Mouse (Mus musculus): Measurements from ENCODE around the gene Gdf15.

The Gdf15 gene

DNA sequence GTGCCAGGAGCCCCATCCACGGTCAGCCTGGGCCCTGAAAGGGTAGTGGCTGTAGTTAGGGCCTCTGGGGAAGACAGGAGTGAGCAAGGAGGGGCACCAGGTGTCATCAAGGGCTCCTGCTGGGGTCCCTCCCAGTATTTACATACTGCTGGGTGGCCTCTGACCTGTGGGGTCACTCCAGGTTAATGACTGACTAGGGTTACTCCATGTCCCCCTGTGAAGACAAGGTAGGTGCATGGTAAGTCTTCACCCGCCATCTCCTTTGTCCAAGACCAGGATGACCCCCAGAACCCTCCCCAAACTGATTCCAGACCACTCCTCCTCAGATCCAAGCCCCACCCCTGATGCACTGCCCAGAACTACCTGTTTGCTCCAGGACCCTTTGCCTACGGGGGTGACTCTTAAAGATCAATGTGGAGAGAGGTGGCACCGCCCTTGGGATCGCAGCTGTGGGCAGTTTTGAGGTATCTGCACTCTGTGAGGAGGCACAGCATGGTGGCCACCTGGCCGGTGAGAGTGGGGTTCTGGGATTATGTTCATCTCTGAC lies at the start of gene Gdf15:
Gdf15 (minus strand) TSS at position 111 of the 547 bp plus-strand sequence.
- no peak for DNase-seq (ENCODE audit: low read depth, low spot score)

DNA sequence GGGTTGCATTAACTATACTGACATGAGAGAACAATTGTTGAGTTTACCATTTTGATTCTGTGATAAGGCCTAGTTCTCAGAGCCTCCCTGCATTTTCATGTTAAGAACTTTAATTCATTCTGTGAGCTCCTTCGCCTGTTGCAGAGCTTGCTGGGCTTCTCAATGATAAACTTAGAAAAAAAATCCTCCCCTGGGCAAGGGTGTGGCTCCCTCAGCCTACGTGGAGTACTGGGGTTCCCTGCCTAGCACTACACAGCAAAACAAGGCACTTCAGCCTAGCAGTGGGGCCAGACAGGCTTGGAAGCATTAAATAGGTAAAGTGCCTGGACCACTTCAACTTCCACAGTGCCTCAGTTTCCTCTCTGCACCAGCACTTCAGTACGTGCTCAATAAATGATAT lies 49.2 kb upstream of the Gdf15 start:
- DNase-seq (ENCODE audit: low read depth, low spot score) = no peak

DNA sequence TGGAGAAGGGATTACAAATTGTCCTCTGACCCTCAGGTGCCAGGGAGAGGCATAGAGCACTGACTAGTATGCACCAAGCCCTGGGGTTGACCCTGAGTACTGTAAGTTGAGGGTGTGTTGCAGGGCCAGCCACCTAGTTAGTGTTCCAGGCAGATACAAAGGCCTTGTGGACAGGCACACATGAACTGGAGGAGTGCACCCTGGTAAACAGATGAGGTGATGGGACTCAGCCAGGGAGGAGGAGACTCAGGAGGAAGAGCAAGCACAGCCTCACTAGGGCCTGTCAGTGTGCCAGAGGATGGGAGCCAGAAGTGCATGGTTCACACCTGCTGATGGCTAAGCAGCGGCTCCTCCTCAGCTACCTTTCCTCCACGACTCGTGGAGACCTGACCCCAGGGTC lies 47.8 kb upstream of the Gdf15 start:
- DNase-seq (ENCODE audit: low read depth, low spot score) = no peak

DNA sequence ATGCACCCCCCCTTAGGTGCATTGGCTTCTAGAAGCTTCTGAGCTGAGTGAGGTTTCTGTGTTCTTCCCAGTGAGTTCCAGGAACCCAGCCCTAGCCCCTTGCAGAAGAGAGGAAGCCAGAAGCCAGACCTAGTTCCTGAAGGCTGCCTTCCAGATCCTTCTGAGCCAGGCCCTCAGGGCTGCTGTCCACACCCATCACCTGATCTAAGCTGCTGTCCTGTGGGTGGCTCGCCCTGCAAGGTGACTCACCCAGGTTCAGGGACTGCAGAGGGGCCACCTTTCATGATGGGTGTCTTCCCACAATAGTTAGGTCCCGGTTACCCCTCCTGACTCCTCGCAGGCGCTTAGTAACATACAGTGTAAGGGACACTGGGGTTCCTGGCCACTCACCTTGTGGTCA lies 47.1 kb upstream of the Gdf15 start:
- DNase-seq (ENCODE audit: low read depth, low spot score) = no peak

DNA sequence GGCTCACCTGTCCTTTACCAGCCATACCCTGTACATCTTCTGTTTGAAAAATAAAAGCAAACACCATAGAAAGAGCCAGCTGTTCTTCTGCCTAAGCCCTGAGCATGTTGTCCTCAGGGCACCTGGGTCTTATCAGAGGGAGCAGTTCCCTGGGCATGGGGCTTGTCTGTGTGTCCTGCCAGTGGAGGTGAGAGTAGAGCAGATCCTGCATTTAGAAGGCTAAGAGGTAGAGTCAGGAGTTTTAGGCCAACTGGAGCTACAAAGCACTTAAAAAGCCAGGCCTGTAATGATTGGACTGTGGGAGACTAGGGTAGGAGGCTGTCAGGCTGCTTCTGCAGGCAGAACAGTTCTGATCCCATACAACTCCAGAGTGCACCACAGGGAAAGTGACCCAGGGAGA lies 46.4 kb upstream of the Gdf15 start:
- DNase-seq (ENCODE audit: low read depth, low spot score) = no peak

DNA sequence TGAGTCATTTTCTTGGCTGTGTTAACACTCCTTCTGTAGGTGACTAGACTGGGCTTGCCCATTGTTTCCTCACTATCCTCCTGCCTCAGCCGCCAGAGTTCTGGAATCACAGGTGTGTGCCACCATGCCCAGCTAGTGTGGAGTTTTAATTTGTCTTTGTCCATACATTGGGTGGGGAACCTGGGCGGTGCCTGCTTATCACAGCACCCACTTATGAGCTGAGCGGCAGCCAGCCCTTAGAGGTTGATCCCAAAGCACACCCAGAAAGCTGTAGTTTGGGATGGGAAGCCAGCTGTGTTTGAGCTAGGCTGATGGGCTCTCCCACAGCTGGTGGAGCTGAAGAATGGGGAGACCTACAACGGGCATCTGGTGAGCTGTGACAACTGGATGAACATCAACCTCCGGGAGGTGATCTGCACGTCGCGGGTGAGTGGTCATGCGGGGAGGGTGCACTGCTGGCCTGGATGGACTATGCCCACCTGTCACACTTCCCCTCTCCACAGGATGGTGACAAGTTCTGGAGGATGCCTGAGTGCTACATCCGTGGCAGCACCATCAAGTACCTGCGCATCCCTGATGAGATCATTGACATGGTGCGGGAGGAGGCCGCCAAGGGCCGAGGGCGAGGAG lies 45.3 kb upstream of the Gdf15 start:
- no peak for DNase-seq (ENCODE audit: low read depth, low spot score)

DNA sequence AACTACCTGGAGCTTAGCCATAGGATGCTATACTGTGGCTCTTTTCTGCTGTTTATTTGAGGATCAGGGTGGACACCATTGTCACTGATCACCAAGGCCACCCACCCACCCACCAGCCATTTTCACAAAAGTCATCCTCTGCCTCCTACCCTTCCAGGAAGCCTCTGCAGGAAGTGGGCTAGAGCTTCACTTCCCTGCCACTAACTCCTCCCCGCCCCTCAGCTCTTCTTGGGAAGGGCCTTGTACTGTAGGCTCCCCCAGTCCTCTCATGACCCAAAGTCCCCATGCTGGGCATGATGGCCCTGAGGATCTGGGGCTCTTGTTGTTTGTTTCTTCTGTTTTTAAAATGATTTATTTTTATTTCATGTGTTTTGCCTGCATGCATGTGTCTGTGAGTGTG lies 43.1 kb upstream of the Gdf15 start:
- DNase-seq (ENCODE audit: low read depth, low spot score) = no peak

DNA sequence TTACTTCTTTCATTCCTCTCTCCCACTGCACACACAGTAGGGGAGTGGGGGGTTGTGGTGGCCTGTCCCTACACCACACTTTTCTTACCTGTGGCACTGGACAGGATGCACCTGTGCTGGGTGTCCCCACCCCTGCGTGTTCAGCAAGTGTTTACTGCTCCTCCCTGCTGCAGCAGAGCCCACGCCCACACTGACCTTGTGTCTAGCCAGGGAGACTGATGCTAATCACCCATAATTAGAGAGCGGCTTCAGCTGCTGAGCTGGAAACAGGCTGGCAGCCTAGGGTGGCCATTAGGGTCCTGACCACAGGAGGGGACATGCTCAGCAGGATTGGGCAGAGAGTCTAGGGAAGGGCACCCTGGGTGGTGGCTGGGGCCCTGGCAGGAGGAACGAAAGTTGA lies 42.5 kb upstream of the Gdf15 start:
- no peak for DNase-seq (ENCODE audit: low read depth, low spot score)

DNA sequence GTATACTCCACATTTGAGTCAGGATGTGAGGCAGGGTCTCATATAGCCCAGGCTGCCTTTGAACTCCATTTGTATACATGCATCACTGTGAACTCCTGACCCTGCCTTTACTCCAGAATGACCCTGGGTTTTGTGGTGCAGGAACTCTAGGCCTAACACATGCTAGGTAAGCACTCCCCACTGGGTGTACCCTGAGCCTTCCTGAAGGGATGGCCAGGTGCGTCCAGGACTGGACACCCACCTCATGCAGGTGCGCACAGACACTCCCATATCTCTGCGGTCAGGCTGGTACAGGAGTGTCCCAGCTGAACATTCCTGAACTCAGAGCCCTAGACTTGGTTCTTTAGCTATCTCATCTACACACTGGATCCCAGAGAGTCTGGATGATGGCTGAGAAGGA lies 41.9 kb upstream of the Gdf15 start:
- DNase-seq (ENCODE audit: low read depth, low spot score) = no peak

DNA sequence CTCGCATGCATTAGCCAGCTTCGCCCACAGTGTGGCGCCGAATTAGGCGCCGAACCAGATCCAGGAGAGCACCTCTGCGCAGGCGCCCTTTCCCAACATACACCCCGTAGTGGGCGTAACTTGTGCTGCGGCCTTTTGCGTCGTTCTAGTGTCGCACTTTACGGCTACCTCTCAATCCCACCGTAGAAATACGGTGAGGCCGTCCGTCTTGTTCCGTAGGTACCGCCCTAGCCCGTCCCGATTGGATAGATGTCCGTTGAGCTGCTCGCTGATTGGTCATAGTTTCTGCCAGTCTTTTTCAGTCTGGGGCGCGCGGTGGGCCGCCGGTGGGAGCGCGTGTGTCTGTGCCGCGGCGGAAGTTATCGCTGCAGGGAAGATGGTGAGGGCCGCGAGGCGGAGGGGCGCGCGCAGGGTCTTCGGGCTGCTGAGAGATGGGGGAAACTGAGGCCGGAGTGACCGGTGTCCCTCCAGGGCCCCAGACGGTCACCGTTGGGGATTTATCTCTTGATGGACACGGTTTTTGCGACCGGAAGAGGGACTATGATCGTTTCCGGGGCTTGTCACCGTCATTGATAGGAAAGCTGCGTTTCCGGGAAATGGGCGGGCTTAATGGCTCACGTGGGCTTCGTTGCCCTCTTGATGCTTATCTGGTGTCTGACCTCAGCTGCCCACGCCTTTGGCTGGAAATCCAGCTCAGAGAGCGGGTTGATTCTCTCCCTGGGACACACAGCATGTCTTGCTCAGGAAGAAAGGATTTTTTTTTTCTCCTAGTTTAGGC lies 41.0 kb upstream of the Gdf15 start, which contains the start of gene Lsm4:
Lsm4 (plus strand) TSS at position 170 of the 778 bp plus-strand sequence.
- peak; percentile 99 for DNase-seq (ENCODE audit: low read depth, low spot score)

DNA sequence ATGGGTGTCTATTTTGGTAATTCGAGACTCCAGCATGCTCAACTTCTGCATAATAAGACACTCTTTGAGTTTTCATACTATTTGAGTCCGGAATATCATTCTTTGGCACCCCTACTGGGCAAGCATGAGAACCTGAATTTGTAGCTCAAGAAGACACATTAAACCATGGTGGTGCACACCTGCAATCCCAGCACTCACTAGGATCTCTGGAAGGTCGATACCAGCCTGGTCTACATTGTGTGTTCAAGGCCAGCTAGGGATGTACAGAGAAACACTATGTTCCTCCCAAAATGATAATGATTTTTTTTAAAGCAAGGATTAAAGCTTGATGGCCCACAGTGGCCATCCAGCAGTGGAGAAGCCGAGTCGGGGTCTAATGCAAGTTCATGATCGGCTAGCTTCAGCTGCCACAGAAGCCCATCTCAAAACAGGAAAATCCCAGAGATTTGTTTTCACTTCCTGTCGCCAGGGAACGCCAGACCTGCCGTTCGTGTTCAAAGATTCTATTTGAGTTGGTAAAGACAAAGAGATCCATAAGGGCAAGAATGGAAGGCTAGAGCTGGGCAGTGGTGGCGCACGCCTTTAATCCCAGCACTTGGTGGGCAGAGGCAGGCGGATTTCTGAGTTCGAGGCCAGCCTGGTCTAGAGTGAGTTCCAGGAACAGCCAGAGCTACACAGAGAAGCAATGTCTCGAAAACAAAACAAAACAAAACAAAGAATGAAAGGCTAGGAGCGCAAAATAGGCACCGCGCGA lies 40.2 kb upstream of the Gdf15 start:
- DNase-seq (ENCODE audit: low read depth, low spot score) = no peak

DNA sequence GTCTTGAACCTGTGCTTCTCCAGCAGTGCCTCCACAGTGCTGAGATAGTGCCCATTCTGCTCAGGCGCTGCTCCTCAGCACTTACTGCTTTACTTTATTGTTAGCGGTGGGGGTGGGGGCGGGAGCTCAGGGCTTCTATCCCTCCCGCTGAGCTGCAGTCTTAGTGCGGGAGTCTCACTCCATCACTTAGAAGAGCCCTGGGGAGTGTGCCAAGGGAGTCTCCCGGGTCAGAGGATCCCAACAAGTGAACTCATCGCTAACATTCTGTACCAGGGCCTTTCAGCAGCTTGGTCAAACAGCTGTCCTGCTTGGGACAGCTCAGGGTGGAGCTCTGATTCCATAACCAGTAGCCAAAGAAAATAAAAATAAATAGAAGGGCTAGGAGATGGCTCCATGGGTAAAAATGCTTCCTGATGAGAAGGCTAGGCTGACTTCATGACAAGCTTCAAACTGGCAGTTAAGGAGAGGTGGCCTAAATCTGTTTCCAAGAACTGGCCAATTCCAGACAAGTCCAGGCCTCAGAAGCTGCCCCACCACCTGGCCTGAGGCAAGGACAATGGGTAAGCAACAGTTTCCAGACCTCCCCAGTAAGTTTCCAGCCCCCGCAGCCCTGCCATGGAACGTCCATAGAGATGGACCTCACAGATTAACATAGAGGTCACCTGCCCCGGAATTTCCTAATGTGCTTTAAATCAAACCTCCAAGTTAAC lies 39.5 kb upstream of the Gdf15 start:
- DNase-seq (ENCODE audit: low read depth, low spot score) = no peak

DNA sequence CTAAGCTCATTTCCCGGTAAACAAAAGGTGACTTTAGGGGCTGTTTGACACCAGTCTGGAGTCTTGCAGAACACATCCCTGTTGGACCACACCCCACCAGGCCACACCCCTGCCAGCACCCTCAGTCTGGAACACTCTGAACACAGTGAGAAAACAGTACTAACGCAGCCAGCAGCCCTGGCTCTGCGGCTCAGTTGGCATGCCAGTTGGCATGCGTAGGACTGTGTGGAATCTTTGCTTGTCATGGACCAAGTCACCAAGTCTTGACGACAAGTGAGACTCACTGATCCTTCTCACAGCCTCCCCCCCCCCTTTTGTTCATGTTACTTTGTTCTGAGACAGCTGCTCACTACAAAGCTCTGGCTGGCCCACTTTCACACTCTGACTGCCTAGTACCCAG lies 34.8 kb upstream of the Gdf15 start:
- no peak for DNase-seq (ENCODE audit: low read depth, low spot score)

DNA sequence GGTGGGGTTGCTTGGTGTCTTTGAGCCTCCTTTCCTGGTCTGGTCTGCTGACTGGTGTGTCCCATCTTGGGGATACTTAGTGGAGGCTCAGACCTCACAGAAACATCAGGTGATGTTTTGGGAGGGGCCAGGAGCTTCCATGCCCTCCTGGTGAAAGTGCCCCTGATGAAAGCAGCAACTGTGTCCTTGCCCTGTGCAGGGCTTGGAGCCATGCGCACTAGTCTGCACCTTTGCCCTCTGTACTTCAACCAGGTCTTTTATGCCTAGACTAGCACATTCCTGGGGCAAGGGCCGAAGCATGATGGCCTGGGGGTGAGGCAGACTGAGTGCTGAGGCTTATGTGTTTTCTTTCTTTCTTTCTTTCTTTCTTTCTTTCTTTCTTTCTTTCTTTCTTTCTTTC lies 33.3 kb upstream of the Gdf15 start:
- no peak for DNase-seq (ENCODE audit: low read depth, low spot score)

DNA sequence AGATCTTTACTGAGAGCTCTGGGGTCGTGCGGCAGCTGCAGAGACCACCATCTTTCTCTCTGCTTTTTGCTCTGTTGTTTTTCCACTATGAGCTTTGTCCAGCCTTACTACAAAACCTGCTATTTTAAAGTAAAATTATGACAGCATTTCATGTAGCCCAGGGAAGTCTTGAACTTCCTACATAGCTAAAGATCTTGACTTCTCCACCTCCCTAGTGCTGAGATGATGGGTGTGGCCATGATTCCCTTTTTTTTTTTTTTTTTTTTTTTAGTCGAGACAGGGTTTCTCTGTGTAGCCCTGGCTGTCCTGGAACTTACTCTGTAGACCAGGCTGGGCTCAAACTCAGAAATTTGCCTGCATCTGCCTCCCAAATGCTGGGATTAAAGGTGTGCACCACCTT lies 32.4 kb upstream of the Gdf15 start:
- DNase-seq (ENCODE audit: low read depth, low spot score) = no peak

DNA sequence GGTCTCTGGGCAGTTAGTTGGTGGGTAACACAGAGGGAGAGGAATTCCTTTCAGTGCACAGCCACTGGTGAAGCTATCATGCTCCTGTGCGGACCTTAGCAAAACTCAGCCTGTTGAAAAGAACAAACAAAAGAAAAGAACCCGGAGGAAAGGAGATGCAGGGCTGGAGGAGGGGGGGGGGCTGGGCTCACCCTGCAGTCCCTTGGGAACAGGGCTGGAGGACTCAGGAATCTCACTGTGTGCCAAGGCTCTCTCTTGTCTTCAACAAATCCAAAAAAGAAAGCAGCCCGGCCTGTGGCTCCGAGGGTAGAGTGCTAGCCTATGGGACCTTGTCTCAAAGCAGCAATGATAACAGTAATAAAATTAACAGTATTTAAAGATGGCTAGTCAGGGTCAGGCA lies 31.4 kb upstream of the Gdf15 start:
- no peak for DNase-seq (ENCODE audit: low read depth, low spot score)

DNA sequence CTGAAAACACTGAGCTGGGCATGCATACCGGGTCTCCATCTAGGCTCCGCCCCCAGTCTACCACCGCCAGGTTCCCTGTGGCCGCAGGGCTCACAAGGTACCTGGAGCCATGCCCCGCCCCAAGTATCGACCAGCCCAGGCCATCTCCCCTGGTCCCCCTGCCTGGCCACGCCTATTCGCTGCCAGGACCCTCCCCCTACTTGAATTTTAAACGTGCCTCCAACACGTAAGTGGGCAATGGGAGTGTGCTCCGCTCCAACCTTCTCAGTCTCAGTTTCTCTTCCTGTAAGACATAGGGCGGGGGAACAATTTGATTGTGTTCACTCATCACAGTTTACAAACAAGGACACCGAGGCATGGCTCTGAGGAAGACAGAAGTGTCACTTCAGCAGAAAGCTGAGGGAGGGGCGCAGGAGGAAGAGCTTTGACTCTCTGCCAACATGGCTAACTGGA lies 28.0 kb upstream of the Gdf15 start, which contains the start of gene Pgpep1:
Pgpep1 (minus strand) TSS at position 116 of the 453 bp plus-strand sequence.
- DNase-seq (ENCODE audit: low read depth, low spot score) = no peak

DNA sequence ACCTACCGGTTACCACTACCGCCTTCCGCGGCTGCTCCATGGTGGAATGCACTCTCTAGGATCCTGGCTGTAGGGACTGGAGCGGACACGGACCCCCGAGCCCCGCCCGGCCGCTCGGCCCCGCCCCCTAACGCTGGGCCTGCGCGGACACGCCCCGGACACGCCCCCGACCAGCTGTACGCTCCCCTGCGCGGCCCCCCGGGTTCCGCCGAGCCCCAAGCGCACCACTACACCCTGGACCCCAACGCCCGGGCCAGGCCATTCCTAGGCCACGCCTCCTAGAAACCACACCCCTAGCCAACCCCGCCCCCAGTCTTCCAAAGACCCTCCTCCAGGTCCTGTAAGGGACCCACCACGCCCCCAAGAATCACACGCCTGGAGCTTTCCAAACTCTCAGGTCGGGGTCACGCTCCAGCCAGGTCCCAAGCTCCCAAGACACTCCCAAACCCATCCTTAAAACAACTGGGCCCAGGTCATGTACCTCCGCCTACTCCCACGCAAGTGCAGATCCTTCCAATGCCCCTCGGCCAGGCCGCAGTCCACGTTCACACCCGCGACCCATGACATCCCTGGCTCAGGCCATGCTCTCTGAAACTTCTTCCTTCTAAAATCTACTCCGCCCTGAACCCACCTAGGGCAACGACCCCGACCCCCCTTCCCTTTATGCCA lies 27.5 kb upstream of the Gdf15 start:
- DNase-seq (ENCODE audit: low read depth, low spot score) = peak; percentile 51

DNA sequence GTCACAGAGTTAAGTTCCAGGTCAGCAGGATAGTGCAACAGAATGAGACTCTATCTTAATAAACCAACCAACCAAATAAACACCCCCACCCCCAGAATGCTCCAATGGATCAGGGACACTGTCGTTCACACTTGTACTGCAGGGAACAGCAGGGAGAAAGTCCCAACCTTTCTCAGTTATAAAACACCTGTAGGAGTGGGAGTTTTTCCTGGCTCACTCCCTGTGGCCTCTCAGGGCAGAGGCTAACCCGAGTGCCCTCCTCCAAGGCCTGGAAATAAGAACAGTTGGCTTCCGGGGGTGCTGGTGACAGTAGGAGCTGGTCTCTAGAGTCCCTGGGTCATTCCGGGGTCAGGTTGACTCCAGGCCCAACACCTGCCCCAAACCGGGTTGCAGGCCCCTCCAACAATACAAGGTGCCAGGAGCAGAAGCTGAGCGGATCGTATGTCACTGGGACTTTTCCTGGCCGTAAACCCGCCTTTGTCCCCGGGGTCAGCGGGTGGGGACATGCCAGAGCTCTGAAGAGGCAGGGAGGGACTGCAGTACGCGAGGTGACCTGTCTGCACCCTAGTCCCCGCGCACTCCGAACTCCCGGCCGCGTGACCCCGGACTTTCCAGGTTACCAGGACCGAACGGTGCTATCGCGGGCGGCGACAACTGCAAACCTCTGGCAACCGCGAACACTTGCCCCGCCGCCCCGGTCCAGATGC lies 26.8 kb upstream of the Gdf15 start:
- no peak for DNase-seq (ENCODE audit: low read depth, low spot score)

DNA sequence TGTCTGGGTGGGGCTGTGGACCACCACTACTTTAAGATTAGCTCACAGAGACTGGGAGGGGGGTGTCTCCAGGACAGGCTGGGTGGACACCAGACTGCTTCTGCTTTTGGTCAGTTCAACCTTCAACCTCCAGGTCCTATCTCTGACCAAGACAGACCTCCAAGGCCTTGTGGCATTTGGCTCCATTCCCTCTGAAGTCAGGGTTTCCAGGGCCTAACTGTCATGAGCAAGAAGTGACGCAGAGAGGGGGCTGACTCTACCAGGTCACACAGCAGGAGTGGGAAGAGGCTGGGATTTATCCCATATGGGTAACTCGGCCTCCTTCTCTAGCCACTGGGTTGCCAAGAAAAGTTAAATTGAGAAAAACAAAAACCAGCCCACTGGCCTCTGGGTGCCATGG lies 25.5 kb upstream of the Gdf15 start:
- no peak for DNase-seq (ENCODE audit: low read depth, low spot score)
